Mouse (Mus musculus) bone marrow, adult 2 months (tissue): ENCODE results near the gene Slc9a8.
A peak's percentile ranks its signal among the peaks of the same experiment; 100 is the strongest.

Source experiments
- CTCF ChIP-seq: fragments of 200-500 bp; IDR thresholded peaks from 2 replicates; pipeline ENCODE4 v1.5.1; 2011; ENCODE audit warnings: low read length, control low read depth; ENCODE audit not compliant: control insufficient read depth, insufficient read depth
- POLR2A ChIP-seq: fragments of 200-500 bp; IDR thresholded peaks from 2 replicates; pipeline ENCODE4 v1.6.1; 2011; ENCODE audit warnings: low read depth, mild to moderate bottlenecking, control low read depth, low read length, borderline replicate concordance; ENCODE audit not compliant: control insufficient read depth

DNA sequence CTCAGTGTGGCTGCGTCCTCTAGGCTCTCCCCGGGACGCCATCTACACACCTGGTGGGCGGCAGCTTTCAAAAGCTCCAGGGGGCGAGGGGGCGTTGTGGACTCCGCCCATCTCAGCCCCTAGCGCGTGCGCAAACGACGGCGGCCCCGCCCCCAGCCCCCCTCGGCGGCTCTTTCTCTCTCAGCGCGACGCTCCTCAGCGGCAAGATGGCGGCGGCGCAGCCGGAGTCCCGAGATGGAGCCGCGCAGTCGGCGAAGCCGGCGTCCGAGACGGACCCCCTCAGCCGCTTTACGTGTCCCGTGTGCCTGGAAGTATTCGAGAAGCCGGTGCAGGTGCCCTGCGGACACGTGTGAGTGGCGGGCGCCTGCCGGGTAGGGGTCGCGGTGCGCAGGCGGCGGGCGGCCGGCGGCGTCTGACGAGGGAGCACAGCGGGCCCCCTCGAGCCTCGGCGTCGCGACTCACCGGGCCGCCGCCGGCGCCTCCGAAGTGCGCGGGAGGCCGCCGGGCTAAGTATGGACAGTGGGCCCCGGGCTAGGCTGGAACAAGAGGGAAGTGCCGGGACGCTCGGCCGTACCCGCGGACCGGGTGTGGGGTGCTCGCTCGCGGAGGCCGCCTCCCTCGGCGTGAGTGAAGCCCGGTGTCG lies 81.9 kb downstream of the Slc9a8 start:
- TF ChIP-seq CTCF = no peak
- peak; percentile 70; the same call in 1 of the 2 replicates for TF ChIP-seq POLR2A
